Mouse (Mus musculus): ENCODE data around the gene Selenoh. TPM values are rescaled to one million over a fixed set of nuclear protein-coding genes. Genes with fewer than 3 reads are reported as not detected.

Gene Selenoh
- polyA plus RNA-seq, 2 experiments, result 224 to 274 TPM

DNA sequence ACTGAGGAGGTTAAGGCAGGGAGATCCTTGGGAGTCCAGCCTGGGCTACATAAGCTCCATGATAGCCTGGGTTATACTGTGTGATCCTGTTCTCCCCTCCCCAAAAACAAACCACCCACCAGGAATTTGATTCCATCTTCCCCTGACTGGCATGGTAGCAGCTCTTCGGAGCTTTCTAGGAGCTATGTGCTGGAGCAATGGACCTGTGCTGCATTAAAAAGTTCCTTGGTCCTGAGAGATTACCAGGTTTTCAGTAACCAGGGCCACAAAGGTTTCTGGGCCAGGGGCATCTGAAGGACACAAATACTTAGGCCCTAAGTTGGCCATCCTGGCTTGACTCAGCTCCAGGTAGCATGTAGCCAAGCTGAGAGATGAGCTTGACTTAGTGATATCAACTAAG, 38.6 kb downstream of the Selenoh start:
- H3K9me3 ChIP-seq (ENCODE audit: control insufficient read depth, low read length), result no peaks in the 10 kb centered on the region
- no peak for ATAC-seq (ENCODE audit: low FRiP score, low read depth)
- TF ChIP-seq POLR2A (IDR thresholded peaks at IDR 0.05; ENCODE audit: borderline replicate concordance, extremely low read depth, insufficient read depth, insufficient read length), result no peak
- no peak for DNase-seq (ENCODE audit: low spot score)
- H3K4me1 ChIP-seq (ENCODE audit: control insufficient read depth, insufficient read depth, low read length), result peaks cover 32% of the 10 kb centered on the region
- H3K4me3 ChIP-seq (replicated peaks; ENCODE audit: low read length), result no peak overlapping the region
- no peaks in the 10 kb centered on the region for H3K27me3 ChIP-seq (ENCODE audit: control insufficient read depth, insufficient read depth, low read length)
- no peak overlapping the region for H3K27ac ChIP-seq (replicated peaks; ENCODE audit: low read depth, low read length)
- WGBS, result 86% methylated on average over 1 of the region's 1 CpGs
- H3K36me3 ChIP-seq (ENCODE audit: control insufficient read depth, insufficient read depth, low read length), result no peaks in the 10 kb centered on the region
- H3K4me2 ChIP-seq (replicated peaks; ENCODE audit: low read depth, low read length, severe bottlenecking), result no peak overlapping the region
- no peak overlapping the region for H3K9ac ChIP-seq (ENCODE audit: low read depth, low read length, severe bottlenecking)

DNA sequence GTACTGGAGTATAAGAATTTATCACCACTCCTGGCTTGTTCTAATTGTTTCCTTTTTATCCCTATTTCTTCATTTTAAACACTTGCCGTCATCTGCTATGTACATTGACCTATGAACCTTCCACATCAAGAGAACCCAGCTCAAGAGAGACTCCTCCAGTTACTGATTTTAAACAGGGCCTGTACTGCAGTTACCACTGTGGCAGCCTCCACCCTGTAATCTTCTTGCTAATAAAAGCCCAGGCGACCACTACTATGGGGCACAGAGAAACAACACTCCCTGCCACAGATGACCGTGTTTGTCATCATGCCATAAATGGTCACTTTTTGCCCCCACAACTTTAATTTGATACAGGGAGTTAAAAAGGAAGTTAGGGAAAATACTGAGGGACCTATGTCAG, 43.5 kb downstream of the Selenoh start:
- Histone ChIP-seq H3K4me1 (ENCODE audit: control insufficient read depth, insufficient read depth, low read length) (no peaks in the 10 kb centered on the region; the same call in 1 of the 2 replicates), H3K4me2 (replicated peaks; ENCODE audit: low read depth, low read length, severe bottlenecking) (no peak overlapping the region), H3K27ac (replicated peaks; ENCODE audit: low read depth, low read length) (no peak overlapping the region), H3K9me3 (ENCODE audit: control insufficient read depth, low read length) (no peaks in the 10 kb centered on the region), H3K36me3 (ENCODE audit: control insufficient read depth, insufficient read depth, low read length) (peaks cover 17% of the 10 kb centered on the region; the same call in 1 of the 2 replicates), H3K9ac (ENCODE audit: low read depth, low read length, severe bottlenecking) (no peak overlapping the region), H3K27me3 (ENCODE audit: control insufficient read depth, insufficient read depth, low read length) (no peaks in the 10 kb centered on the region), H3K4me3 (replicated peaks; ENCODE audit: low read length) (no peak overlapping the region)
- ATAC-seq (ENCODE audit: low FRiP score, low read depth) (no peak), DNase-seq (ENCODE audit: low spot score) (no peak)
- WGBS, result 26% methylated on average over 3 of the region's 3 CpGs
- TF ChIP-seq POLR2A (IDR thresholded peaks at IDR 0.05; ENCODE audit: borderline replicate concordance, extremely low read depth, insufficient read depth, insufficient read length), result no peak

- DNase-seq (ENCODE audit: low spot score), result no peak
- H3K9ac ChIP-seq (ENCODE audit: low read depth, low read length, severe bottlenecking), result no peak overlapping the region
- no peak overlapping the region for H3K4me2 ChIP-seq (replicated peaks; ENCODE audit: low read depth, low read length, severe bottlenecking)
- no peak overlapping the region for H3K27ac ChIP-seq (replicated peaks; ENCODE audit: low read depth, low read length)
- H3K36me3 ChIP-seq (ENCODE audit: control insufficient read depth, insufficient read depth, low read length), result peaks cover 18% of the 10 kb centered on the region
- no peaks in the 10 kb centered on the region for H3K27me3 ChIP-seq (ENCODE audit: control insufficient read depth, insufficient read depth, low read length)
- H3K4me3 ChIP-seq (replicated peaks; ENCODE audit: low read length), result no peak overlapping the region
- no peak for ATAC-seq (ENCODE audit: low FRiP score, low read depth)
- no peak for TF ChIP-seq POLR2A (IDR thresholded peaks at IDR 0.05; ENCODE audit: borderline replicate concordance, extremely low read depth, insufficient read depth, insufficient read length)
- no peaks in the 10 kb centered on the region; the same call in 1 of the 2 replicates for H3K4me1 ChIP-seq (ENCODE audit: control insufficient read depth, insufficient read depth, low read length)
- 74% methylated on average over 7 of the region's 7 CpGs for WGBS
- H3K9me3 ChIP-seq (ENCODE audit: control insufficient read depth, low read length), result no peaks in the 10 kb centered on the region
These were observed 44.1 kb downstream of the Selenoh start for GRCm38 (mm10) chr2:84626366-84626975.

DNA sequence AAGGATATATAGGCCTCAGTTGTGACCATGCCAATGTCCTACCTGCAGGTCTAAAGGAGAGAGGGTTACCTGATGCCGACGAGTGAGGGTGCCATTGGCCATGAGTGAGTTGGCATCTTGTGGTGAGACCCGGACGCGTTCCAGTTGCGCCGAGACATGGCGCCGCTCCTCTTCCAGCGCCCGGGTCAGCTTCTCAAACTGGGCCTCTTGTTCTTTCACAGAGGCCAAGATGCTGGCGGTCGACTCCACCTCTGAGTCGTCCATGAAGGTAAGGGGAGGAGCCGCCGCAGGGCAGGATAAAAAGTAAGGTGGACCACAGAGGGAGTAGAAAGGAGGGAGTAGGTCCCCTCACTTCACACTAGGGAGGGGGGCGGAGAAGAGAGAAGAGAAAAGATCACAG, 46.4 kb downstream of the Selenoh start:
- Histone ChIP-seq H3K4me3 (replicated peaks; ENCODE audit: low read length) (no peak overlapping the region), H3K9me3 (ENCODE audit: control insufficient read depth, low read length) (no peaks in the 10 kb centered on the region), H3K4me2 (replicated peaks; ENCODE audit: low read depth, low read length, severe bottlenecking) (no peak overlapping the region), H3K27ac (replicated peaks; ENCODE audit: low read depth, low read length) (no peak overlapping the region), H3K27me3 (ENCODE audit: control insufficient read depth, insufficient read depth, low read length) (no peaks in the 10 kb centered on the region), H3K36me3 (ENCODE audit: control insufficient read depth, insufficient read depth, low read length) (peaks cover 40% of the 10 kb centered on the region), H3K9ac (ENCODE audit: low read depth, low read length, severe bottlenecking) (no peak overlapping the region), H3K4me1 (ENCODE audit: control insufficient read depth, insufficient read depth, low read length) (no peaks in the 10 kb centered on the region)
- TF ChIP-seq POLR2A (IDR thresholded peaks at IDR 0.05; ENCODE audit: borderline replicate concordance, extremely low read depth, insufficient read depth, insufficient read length), result no peak
- 94% methylated on average over 17 of the region's 17 CpGs for WGBS
- ATAC-seq (ENCODE audit: low FRiP score, low read depth), result no peak
- no peak for DNase-seq (ENCODE audit: low spot score)

DNA sequence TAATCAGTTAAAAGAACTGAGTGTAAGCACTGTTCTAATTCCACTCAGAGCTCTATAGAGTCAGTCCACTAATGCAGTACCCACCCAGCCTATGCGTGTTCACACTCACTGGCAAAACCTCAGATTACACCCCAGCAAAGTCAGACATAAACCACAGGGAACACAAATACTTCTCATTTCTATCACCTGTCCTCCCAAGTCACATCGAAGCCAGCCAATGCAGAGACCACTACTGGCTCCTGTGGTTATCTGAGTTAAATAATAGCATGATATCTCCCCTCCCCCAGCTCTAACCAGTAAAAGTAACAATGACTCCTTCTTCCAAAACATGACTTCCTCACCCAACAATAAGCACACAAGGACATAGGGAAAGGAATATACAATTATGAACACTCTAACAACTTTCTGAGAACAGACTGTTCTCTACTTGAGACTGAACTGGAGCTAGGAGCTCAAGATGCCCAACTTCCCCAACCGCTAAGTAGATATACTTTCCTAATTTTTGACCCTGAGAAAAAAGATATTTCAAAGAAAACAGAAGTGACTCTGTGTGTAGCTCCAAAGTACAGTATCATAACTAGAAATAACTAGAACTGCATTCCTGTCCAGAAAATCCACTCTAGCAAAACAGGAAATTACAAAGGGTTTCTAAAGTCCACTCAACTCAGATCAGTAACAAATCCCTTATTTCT, 47.0 kb downstream of the Selenoh start:
- DNase-seq (ENCODE audit: low spot score), result no peak
- WGBS, result 87% methylated on average over 3 of the region's 3 CpGs
- Histone ChIP-seq H3K27me3 (ENCODE audit: control insufficient read depth, insufficient read depth, low read length) (no peaks in the 10 kb centered on the region), H3K9me3 (ENCODE audit: control insufficient read depth, low read length) (no peaks in the 10 kb centered on the region), H3K4me1 (ENCODE audit: control insufficient read depth, insufficient read depth, low read length) (no peaks in the 10 kb centered on the region), H3K9ac (ENCODE audit: low read depth, low read length, severe bottlenecking) (no peak overlapping the region), H3K27ac (replicated peaks; ENCODE audit: low read depth, low read length) (no peak overlapping the region), H3K36me3 (ENCODE audit: control insufficient read depth, insufficient read depth, low read length) (peaks cover 46% of the 10 kb centered on the region), H3K4me2 (replicated peaks; ENCODE audit: low read depth, low read length, severe bottlenecking) (no peak overlapping the region), H3K4me3 (replicated peaks; ENCODE audit: low read length) (no peak overlapping the region)
- ATAC-seq (ENCODE audit: low FRiP score, low read depth), result no peak
- TF ChIP-seq POLR2A (IDR thresholded peaks at IDR 0.05; ENCODE audit: borderline replicate concordance, extremely low read depth, insufficient read depth, insufficient read length), result no peak

All from limb, embryonic 14.5 days (tissue).